Mouse (Mus musculus) naive thymus-derived CD4-positive, alpha-beta T cell, adult 2 months (primary cell): ENCODE data around the gene Qtrt1.
A peak's percentile ranks its signal among the peaks of the same experiment; 100 is the strongest.

Experiments used
- DNase-seq: peaks from one replicate; pipeline ENCODE4 v3.0.0-alpha.2; 2011; ENCODE audit warnings: low read depth

The Qtrt1 gene

DNA sequence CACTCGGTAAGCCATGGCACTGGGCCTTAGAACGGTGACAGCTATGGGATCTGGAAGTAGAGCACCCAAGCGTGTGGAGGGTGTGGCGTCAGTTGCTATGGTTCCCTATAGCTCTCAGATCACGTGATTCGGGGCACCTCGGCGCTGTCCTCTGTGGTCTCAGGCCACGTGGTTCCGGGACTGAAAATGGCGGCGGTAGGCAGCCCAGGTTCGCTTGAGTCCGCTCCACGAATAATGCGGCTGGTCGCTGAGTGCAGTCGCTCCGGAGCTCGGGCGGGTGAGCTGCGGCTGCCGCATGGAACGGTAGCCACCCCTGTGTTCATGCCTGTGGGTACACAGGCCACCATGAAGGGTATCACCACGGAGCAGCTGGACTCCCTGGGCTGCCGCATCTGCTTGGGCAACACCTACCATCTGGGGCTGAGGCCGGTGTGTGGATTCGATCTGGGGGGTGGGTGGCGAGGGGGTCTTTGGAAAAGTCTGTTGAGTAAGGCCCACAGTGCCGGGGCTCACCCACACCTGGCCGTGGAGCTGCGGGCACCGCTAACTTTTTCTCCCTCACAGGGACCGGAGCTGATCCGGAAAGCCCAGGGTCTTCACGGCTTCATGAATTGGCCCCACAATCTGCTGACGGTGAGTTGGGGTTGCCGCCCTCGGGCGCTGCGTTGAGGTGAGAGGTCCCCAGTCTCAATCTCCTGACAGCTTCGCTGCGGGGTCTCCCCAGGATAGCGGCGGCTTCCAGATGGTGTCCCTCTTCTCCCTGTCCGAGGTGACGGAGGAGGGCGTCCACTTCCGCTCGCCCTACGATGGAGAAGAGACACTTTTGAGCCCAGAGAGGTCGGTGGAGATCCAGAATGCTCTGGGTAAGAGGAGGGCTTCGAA, at the start of gene Qtrt1:
Gene Qtrt1, plus strand, starts transcription at position 169 of the 882 bp plus-strand sequence.
- peak; percentile 89 for DNase-seq

DNA sequence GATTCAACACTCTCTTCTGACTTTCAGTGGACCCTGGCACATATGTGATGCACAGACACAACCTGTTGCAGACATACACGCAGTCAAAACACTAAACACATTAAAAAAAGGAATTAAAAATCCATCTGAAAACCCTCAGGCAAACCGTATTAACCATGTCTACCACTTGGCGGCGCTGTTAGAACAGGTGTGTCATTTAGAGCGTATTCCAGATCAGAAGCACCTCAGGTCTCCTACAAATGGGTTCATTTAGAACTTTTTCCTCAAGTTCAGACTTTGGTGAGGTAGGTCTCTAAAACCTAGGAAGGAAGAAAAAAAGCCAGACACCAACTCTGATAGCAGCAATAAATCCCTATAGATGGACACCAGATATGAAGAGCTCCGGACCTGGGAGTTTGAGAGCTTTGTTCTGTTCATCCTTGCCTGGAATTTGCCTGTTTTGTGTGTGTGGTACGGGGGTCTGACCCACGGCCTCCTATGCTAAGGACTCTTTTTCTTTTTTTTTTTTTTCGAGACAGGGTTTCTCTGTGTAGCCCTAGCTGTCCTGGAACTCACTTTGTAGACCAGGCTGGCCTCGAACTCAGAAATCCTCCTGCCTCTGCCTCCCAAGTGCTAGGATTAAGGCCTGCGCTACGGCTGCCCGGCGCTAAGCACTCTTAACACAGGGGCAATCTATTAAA, 45.0 kb upstream of the Qtrt1 start:
- peak; percentile 92 for DNase-seq

DNA sequence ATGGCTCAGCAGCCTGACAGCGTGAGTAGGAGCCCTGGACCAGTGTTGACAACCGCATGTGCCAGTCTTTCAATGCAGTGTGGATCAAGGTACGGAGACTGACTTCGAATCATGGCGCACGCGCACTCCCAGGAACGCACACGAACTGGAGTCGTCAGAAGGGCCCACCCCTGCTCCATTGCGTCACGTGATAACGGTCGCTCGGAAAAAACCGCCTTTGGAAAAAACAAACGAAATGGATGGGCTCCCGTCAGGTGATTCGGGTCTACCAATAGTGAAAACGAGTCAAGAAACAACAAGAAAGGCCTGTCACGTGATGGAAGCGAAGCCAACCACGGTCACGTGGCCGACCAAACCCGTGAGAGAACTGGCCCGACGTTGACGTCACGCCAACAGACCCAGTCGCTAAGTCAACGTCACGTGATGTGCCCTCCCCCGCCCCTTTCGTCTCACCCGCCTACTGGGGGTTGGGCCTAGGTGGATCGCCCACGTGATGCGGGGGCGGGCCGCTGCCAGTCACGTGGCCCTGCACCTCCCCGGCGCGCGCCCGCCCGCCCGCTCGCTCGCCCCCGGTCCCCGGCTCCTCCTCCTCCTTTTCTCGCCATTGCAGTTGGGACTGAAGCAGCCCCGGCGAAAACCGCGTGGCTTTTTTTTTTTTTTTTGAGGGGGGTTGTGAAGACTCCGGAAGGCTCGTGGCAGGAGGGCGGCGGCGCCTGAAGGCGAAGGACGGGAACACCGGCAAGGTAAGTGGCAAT, 44.1 kb upstream of the Qtrt1 start, which contains the start of gene Ilf3:
Gene Ilf3, plus strand, starts transcription at position 515 of the 755 bp plus-strand sequence.
- DNase-seq, result peak; percentile 100

DNA sequence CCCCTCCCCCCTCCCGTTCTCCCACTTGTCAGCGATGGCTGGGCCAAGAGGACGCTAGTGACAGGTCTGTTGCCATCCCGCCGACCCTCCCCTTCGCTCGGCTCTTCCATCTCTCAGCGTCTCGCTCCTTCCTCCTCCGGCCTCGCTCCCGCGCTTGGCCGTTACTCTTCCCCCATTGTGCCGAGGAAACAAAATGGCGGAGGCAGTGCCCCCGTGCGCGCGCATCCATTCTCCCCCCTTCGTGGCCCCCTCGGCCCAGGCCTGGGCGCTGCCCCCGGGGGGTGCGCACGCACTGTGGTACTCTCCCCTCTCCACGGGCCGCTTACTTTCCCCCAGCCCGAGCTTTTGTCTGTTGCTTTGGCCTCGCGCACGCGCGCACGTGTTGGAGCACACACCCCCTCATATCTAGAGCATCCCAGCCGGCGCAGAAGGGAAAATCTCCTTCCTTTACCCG, 43.5 kb upstream of the Qtrt1 start:
- peak; percentile 85 for DNase-seq

DNA sequence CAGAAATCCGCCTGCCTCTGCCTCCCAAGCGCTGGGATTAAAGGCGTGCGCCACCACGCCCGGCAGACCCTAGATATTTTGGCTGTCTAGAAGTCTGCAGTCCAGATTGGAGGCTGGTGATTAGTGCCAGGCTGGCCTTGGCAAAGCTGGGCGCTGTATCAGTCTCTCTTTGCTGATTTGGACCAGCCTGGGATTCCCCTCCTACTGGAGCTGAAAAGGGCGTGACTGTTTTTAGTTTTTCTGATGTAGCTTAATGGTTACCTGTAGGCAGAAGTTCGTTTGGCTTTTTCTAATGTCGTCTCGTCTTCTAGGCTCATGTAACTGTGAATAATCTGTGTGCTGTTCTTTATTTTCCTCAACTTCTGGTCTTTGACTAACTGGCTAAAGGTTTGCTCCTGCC, 42.6 kb upstream of the Qtrt1 start:
- DNase-seq, result peak; percentile 38

DNA sequence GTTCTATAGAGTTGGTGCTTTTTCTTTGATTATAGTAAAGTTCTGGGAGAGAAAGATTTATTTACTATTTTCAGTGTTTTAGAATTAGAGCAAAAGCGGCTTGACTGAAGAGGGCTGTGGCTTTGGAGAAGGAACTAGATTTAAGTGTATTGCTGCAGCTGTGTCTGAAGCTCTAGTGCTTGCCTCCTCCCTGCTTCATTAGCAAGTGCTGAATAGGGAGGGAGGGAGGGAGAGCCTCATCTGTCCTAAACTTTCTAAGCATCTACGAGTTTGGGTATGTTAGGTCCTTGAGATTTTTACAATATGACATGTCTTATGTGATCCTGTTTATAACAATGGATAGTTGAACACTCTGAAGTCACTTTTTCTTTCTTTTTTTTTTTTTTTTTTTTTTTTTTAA, 40.8 kb upstream of the Qtrt1 start:
- DNase-seq, result no peak

DNA sequence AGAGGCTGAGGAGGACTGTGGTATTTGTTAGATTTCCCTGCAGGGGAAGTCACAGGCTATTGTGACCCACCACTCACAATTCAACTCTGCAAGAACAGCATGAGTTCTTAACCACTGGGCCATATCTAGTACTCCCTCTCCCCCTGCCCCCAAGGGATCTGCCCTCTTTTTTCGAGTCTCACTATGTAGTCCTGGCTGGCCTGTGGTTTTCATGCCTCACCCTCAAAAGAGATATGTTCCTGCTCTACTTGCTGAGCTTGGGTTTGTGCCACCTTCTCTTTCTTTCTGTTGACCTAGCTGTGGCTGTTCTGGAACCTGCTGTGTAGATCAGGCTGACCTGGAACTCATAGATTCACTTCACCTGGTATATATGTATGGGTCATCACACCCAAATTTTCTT, 39.1 kb upstream of the Qtrt1 start:
- no peak for DNase-seq

DNA sequence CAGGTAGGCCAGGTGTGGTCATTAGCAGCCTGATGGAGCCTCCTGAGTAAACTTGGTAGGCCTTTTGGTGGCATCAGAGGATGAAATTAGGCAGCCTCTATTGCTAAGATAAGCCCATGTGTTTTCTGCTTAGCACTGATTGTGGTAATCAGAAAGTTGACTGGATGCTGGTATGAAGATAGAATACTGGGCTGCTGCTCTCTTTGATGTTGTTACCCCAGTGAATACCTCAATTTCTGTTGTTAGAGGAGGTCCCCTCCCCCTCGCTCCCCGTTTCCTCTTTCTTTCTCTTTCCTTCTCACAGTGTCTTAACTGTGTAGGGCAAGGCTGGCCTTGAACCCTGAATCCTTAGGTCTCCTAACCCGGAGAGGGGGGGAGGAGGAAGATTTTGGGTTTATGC, 32.4 kb upstream of the Qtrt1 start:
- DNase-seq, result peak; percentile 50

DNA sequence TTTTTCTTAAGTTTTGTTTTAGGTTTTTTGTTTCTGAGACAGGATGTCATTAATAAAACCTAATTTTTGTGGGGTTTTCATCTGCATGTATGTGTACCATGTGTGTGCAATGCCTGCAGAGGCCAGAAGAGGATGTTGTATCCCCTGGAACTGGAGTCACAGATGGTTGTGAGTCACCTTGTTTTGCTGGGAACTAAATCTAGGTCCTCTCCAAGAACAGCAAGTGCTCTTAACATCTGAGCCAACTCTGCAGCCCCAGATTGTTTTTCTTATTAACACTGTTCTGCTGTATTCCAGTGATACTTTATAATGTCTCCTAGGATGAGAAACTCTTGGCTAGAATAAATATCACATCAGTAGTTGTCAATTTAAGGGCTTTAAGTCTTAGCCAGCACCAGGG, 30.8 kb upstream of the Qtrt1 start:
- no peak for DNase-seq

DNA sequence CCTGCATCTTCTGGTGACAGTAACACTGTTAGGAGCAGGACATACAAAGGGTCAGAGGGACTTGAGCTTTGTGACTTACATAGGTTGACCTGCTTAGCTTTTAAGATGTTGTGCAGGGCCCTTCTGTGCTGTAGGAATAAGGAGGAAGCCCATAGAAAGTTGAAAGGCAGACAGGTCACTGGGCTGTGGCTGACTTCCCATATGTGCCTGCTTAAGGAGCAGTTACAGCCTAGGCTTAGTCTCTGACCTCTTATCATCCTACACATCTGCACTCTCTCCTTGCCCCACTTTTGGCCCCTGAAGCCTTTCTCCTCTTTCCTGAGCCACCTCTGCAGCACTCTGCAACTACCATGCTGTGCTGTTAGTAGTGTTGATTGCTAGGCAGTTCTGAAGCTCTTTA, 27.7 kb upstream of the Qtrt1 start:
- no peak for DNase-seq

DNA sequence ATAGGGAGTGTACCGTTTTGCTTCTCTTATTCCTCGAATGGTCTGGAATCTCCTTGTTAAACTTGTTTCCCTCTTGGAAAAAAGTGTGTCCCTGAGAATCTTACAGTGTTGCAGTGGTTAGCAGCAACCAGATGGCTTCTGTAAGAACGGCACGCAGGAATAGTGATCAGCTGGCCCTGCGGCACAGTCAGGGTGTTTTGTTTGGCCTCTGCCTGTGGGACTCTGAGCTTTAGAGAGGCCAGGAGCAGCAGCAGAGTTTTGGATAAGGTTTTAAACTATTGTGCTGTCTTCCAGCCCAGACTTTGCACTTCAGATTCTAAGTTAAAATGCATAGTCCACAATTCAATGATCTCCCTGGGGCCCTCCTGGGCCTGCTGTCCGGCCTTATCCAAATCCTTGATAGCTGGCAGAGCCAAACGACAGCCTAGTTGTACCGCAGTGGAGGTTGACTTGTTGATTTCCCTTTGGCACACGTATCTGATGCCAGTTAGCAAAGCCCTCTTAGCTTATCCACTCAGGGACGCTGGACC, 18.9 kb upstream of the Qtrt1 start:
- no peak for DNase-seq

DNA sequence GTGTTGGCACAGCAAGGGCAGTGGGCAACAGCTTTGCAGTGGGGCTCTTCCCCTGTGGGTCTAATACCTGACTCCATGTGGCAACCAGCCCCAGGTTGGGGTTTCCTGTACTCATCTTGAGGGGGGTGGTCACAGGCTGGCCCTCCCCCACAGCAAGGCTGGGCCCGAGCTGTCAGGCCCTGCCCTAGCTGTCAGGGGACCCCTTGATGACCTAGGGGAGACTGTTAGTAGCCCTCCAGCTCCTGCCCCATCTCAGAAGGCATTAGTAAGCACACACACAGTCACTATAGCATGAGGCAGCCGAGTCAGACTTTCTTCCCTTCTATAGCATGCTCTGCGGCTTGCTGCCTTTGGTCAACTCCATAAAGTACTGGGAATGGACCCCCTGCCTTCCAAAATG, 15.9 kb upstream of the Qtrt1 start:
- no peak for DNase-seq

DNA sequence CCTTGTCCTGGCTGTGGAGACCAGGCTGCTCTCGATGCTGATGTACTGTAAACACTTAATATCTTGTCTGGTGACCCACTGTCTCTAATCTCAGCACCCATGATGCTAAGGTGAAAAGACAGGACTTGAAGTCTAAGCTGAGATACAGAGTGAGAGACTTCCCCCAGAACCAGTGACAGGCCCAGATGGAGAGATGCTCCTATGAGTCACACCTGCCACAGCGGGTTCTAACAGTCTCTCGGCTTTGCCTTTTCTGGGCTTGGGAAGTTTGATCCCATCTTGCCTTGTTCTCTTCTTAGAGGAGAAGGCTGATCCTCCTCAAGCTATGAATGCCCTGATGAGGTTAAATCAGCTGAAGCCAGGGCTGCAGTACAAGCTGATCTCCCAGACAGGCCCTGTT, 14.5 kb upstream of the Qtrt1 start:
- DNase-seq, result no peak

DNA sequence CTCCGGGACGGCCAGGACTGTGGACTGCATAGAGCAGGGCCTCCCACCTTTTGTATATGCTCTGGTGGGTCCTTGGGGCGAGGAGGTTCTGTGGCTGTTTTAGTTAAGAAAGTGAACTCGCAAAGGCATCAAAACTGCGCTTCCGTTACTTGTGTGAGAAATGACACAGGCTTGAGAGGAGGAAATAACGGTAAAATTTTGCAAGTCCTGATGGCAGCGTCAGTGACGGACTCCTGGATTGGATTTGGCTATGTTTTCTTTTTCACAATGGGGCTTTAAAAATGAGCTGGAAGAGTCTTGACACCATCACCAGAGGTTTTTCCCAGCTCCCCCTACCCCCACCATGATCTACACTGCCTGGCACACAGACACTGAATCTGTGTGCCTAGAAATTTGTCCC, 10.6 kb upstream of the Qtrt1 start:
- DNase-seq, result no peak

DNA sequence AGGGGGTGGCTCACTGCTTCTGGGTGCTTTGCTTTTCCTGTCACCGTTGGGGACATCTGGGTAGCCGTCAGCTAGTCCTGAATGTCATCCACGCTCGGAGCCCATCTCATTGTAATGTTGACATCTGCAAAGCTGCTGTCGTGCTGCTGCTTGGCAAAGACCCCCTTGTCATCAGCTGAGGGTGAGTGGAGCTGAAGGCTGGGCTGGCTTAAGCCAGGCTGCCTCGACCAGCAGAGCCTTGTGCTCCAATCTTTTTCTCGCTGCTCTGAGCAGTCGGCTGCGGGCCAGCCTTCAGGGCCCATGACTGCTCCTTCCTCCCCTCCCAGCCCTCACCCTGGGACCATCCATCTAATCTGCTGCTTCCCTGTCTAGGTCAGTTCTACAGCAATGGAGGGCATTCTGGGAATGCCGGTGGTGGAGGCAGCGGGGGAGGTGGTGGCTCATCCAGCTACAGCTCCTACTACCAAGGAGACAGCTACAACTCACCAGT, 8.8 kb upstream of the Qtrt1 start:
- no peak for DNase-seq

DNA sequence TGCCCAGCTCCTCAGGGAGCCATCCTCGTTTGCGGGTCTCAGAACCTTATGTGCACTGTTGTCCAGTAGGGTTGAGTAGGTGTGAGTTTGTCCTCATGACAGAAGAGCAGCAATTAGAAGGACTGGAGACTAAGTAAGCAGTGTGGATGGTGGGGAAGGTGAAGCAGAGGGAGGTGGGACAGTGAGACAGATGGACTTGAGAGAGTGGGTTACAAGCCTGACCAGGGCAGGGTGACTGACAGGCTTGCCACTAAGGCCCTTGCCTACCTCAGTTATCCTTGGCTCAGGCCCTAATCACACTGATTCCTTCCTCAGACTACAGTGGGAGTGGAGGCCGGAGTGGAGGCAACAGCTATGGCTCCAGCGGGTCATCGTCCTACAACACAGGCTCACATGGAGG, 7.9 kb upstream of the Qtrt1 start:
- DNase-seq, result no peak

DNA sequence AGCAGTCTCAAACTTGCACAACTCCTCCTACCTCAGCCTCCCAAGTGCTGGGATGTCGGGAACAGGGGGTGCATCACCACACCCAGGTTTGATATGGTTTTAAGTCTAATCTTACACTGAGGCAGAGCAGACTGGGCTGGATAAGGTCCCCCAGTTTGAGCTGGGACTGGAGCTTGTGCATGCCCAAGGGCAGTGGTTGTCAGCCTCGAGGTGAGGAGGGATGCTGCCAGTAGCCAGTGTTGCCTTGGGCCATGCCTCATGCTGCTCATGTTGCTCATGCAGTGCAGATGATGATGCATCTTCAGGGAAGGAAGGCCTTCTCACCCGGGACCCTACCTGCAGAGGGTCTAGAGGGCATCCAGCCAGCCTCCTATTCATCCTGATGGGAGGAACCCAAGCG, 6.1 kb upstream of the Qtrt1 start:
- no peak for DNase-seq

DNA sequence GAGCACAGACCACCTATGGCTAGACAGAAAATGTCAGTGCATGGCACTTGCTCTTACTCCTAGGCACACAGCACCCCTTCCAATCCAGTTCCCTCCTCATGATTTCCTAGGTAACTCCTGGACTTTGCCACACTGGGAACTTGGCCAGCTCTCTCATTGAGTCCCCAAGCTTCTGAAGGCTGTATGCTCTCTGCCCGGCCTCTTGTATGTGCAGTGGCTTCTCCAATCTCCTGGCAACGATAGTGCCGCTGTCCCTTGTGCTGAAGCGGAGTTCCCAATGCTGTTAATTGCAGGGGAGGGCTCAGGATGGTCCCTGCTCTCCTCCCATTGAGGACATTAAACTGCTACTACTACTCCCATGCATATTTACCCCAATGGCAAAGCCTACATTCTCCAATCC, 3.7 kb upstream of the Qtrt1 start:
- no peak for DNase-seq

DNA sequence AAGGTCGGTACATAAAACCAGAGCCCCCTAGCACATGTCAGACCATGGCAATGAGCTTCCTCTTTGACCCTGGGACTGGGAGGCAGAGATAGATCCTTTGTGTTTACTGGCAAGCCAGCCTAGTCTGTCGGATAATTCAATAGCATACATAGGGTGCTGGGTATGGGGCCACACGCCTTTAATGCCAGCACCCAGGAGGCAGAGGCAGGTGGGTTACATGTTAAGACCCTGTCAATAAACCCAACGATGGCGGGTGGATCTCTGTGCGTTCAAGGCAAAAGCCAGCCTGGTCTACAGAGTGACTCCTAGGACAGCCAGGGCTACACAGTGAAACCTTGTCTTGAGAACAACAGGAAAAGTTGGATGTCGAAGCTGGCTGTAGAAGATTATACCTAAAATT, 3.0 kb upstream of the Qtrt1 start:
- DNase-seq, result no peak

DNA sequence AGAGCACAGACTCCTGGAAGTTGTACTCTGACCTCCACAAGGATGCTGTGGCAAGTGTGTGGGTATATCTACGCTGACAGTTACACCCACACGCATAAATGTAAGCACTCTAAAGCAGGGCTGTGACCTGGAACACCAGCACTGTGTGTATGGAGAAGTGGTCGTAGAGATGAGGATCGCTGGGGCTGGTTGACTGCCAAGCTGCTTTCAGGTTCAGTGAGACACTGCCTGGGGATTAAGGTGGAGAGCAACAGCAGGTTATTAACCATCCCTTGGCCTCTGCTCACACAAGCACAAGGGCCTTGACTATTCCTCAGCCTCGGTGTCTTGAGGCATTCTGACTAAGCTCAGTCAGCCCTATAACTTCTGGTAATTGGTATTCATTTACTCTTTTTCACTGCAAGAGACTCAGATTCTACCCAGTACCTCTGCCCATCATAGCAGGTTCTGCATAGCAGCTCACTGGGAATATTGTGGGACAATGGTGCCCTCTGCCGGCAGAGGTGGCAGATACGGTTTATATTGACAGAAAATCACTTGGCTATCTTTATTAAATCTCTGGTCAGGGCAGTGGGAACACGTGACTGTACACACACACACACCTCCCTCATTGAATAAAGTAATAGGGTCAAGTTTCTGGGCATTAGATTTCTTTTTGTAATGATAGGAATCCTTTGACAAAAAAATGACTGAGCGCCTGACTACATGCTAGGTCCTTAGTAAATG, 1.9 kb upstream of the Qtrt1 start:
- DNase-seq, result peak; percentile 91

DNA sequence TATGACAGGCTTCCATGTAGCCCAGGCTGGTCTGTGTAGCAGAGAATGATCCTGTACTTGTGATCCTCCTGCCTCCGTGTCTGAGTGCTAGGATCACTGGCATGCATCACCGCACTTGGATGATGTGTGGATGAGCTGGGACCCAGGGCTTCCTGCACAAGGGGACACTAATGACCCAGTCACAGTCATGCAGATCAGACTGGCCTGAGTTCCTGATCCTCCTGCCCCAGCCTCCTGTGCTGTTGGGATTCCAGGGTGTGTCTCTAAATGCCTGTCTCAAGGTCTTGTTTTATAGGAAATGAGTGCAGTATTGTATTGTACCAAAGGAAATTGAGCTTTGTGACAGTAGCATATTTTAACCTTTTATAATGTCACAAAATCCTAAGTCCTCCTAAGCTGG, 6.2 kb downstream of the Qtrt1 start:
- no peak for DNase-seq

DNA sequence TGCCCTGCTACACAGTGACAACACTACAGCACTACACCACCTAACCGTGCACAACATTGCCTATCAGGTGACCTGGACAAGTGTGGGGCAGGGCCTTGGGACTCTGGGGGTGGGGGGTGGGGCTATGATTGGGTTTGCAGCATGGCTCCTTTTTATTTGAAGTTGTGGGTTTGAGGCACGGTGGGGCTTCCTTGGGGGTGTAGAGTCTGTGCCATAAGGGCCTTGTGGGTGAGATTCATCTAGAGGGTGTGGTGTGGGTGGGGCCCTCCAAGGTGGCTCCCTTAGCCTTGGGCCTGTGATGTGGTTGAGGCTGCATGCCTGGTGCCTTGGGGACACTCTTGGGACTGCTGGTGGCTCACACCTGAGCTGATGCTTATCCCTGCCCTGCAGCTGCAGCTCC, 8.0 kb downstream of the Qtrt1 start:
- peak; percentile 52 for DNase-seq
